Mouse (Mus musculus): ENCODE results near the gene Slc25a54.

DNA sequence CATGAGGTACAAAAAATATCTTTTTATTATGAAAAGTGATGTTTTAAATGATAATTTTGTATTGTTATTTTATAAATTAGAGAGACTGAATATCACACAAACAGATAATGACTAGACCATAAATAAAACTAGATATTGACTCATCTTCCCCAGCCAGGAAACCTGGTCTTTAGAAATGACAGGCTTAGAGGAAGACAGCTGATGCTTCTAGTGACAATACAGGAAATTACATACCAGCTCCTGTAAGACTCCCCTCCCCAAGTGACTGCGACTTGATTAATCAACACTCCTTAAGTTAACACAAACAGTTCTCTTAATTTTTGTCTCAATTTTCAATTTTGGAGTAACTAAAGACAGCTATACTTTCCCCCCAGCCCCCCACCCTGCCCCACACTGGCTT is 55.1 kb downstream of the Slc25a54 start:
- TF ChIP-seq CTCF (IDR thresholded peaks at IDR 0.05; ENCODE audit: low read depth) (no peak), EP300 (IDR thresholded peaks at IDR 0.05; ENCODE audit: low read depth) (no peak)

Data from liver, embryonic 14.5 days (tissue).